Mouse (Mus musculus) liver, embryonic 12.5 days (tissue): ENCODE results near the gene Lrrc74a. TPM values are rescaled to one million over a fixed set of nuclear protein-coding genes. Genes with fewer than 3 reads are reported as not detected.
A peak's percentile ranks its signal among the peaks of the same experiment; 100 is the strongest.

Source experiments
- ATAC-seq: fragments of 200-750 bp; cut with Nextera tagmentation; 2 replicates; pipeline ENCODE4 v1.8.0; 2017; ENCODE audit warnings: moderate number of reproducible peaks, mild to moderate bottlenecking, moderate library complexity
- H3K27ac ChIP-seq: fragments of 300-500 bp; sonication (generic); 2 replicates; pipeline ENCODE4 v1.5.1; 2016; ENCODE audit warnings: mild to moderate bottlenecking
- H3K27me3 ChIP-seq: fragments of 300-500 bp; sonication (generic); replicated peaks from 2 replicates; pipeline ENCODE4 v1.6.1; 2016; ENCODE audit warnings: mild to moderate bottlenecking, moderate library complexity
- H3K36me3 ChIP-seq: fragments of 300-500 bp; sonication (generic); 2 replicates; pipeline ENCODE4 v1.6.1; 2016; ENCODE audit warnings: mild to moderate bottlenecking, moderate library complexity
- H3K4me1 ChIP-seq: fragments of 300-500 bp; sonication (generic); 2 replicates; pipeline ENCODE4 v1.6.1; 2016
- H3K4me2 ChIP-seq: fragments of 300-500 bp; sonication (generic); 2 replicates; pipeline ENCODE4 v1.6.1; 2016; ENCODE audit warnings: mild to moderate bottlenecking, moderate library complexity
- H3K4me3 ChIP-seq: fragments of 300-500 bp; sonication (generic); 2 replicates; pipeline ENCODE4 v1.5.1; 2016; ENCODE audit warnings: mild to moderate bottlenecking, moderate library complexity
- H3K9ac ChIP-seq: fragments of 300-500 bp; sonication (generic); 2 replicates; pipeline ENCODE4 v1.6.1; 2016; ENCODE audit warnings: mild to moderate bottlenecking, moderate library complexity
- H3K9me3 ChIP-seq: fragments of 300-500 bp; sonication (generic); replicated peaks from 2 replicates; pipeline ENCODE4 v1.6.1; 2016; ENCODE audit warnings: mild to moderate bottlenecking, moderate library complexity
- WGBS: fragments of 180-500 bp; shearing (Covaris S2); methylation state at CpG from one replicate; pipeline ENCODE4 v1.1.7; 2016; ENCODE audit not compliant: insufficient replicate concordance; 5-methylcytosine and 5-hydroxymethylcytosine counted together
- polyA plus RNA-seq: library from polyadenylated mRNA; unstranded; fragments of >200 nt; fragmentation: Nextera tagmentation; extraction: Ambion mirVana; gene quantifications from 2 replicates; pipeline ENCODE4 v1.2.1, GENCODE M21; 2016

Gene Lrrc74a
- polyA plus RNA-seq, 1 experiment from 2014 or later: not detected

DNA sequence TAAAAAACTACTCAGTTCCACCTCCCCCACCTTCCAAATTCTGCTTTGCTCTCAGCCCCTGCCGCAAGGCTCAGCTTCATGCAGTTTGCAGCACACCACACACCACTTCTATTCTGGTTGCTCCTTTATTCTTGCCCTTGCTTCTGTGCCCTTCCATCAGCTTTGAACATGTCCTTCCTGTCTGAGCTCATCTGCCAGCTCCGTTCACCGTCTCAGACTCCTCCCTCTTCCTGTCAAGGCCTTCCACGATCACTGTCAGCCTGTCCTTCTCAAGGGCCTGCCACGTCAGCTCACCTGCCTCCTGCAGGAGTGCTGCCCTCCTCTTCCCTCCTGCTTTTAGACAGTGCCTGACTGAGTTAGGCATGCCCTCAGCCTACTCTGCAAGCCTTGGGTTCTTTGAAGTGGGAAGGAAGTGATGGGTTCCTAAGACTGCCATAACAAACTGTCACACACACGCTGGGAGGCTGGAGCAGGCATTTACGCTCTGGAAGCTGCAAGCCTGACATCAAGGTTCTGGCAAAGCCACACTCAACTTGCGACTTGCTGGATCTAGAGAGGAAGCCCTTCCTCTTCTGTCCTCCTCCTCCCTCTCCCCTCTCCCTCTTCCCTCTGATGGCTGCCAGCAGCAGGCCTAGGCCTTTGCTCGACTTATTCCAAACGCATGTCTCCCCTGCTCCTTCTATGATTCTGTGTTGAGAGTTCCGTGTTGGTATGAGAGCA lies 76.7 kb downstream of the Lrrc74a start:
- no peak overlapping the region for H3K9ac ChIP-seq
- H3K4me1 ChIP-seq: peaks cover 31% of the 10 kb centered on the region
- H3K4me2 ChIP-seq: no peak overlapping the region
- peak overlapping the region; percentile 53; the same call in 1 of the 2 replicates for H3K27ac ChIP-seq
- H3K36me3 ChIP-seq: no peaks in the 10 kb centered on the region
- peak; percentile 24; the same call in 1 of the 2 replicates for ATAC-seq
- H3K4me3 ChIP-seq: no peak overlapping the region
- H3K27me3 ChIP-seq: peaks cover 36% of the 10 kb centered on the region
- 37% methylated on average over 11 of the region's 11 CpGs for WGBS
- no peaks in the 10 kb centered on the region for H3K9me3 ChIP-seq

DNA sequence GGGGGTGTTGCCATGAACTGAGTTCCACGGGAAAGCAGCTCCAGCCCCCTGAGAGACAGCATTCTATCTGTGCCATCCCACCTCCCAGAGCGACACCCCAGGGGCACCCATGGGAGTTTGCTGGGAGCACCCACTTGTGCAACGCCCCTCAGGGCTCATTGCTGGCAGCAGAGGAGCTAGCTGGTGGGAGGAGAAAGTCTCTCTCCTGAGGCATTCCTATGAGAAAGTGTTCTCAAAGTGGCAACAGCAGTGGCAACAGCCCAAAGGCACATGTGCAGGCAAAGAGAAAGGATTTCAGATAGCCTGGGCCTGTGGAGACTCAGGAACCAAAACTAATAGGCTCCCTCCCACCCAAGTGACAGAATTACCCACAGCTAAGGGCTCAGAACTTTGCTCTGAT lies 78.6 kb downstream of the Lrrc74a start:
- H3K4me1 ChIP-seq: peaks cover 40% of the 10 kb centered on the region
- no peak overlapping the region for H3K4me3 ChIP-seq
- no peak overlapping the region for H3K4me2 ChIP-seq
- no peak overlapping the region for H3K27ac ChIP-seq
- H3K9ac ChIP-seq: no peak overlapping the region
- ATAC-seq: no peak
- H3K36me3 ChIP-seq: no peaks in the 10 kb centered on the region
- WGBS: 49% methylated on average over 3 of the region's 3 CpGs
- H3K9me3 ChIP-seq: no peaks in the 10 kb centered on the region
- peaks cover 25% of the 10 kb centered on the region; the same call in 1 of the 2 replicates for H3K27me3 ChIP-seq

Other genes with a start within 250 kb of the Lrrc74a start
- gene Vash1, start 55.7 kb upstream of the Lrrc74a start, polyA plus RNA-seq: 2.3 and 2.7 TPM in 2 replicates
- 2.3 and 2.8 TPM in 2 replicates for gene Angel1, start 7.9 kb upstream of the Lrrc74a start, polyA plus RNA-seq
- 6.7 and 7.7 TPM in 2 replicates for gene Irf2bpl, start 150.4 kb downstream of the Lrrc74a start, polyA plus RNA-seq
- 18.0 and 19.2 TPM in 2 replicates for gene Cipc, start 212.7 kb downstream of the Lrrc74a start, polyA plus RNA-seq